ENCODE assay signal across 8 mouse cellular contexts in the genomic region with DNA sequence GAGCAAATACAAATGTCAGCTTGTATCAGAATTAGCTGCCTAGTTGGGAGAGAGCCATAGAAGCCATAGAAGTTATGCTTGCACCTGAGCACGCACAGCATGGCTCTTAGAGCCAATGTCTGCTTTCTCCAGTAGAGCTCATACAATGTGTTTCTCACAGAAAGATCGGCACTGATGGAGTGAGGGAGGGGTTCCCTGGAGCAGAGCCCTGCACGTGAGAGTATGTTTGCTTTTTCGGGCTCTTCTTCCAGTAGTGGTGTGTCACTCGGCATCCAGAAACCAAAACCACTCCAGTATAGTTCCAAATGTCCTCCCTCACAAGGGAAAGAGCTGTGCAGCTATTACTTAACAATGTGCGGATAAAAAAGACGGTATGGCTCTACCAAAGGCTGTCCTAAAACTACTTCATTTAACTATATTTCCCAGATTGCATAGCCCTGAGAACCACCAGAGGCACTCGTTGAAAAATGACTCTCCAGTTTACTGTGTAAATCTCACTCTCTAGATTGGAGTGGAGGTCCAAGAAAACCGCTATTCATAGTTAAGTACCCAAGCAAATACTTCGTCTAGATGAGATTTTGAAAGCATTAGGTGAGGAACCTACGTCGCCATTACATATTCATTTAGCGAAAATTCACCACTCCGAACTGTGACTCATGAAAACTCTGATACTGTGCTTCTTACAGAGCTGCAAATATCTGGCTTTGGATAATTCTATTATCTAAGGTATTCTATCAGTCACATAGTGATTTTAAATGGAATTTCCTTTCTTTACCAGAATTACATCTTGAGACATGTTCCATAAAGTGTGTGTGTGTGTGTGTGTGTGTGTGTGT. TPM values are rescaled to one million over a fixed set of nuclear protein-coding genes. Genes with fewer than 3 reads are reported as not detected.
DNase-seq lines count a peak whose midpoint lies in the region; ATAC-seq and TF ChIP-seq lines count a peak whose summit lies in the region.

No protein-coding gene starts in this region.

- 0 out of 2 replicates have a peak overlapping the region, but pooled peaks have one; percentile 26 for H3K9ac ChIP-seq in neural tube, embryonic 15.5 days (replicated peaks)

- no peak for TF ChIP-seq CTCF in spleen, adult 2 months (IDR thresholded peaks at IDR 0.05; ENCODE audit: extremely low read depth, insufficient read depth, insufficient read length, insufficient replicate concordance)

- no peaks in the 10 kb centered on the region; the same call in 1 of the 2 replicates for H3K36me3 ChIP-seq in spleen, adult 2 months (ENCODE audit: control insufficient read depth, insufficient read depth, low read length)
- peaks cover 25% of the 10 kb centered on the region for H3K36me3 ChIP-seq in limb, embryonic 10.5 days
- no peaks in the 10 kb centered on the region; the same call in 1 of the 2 replicates for H3K36me3 ChIP-seq in neural tube, embryonic 15.5 days

- no peaks in the 10 kb centered on the region for H3K4me1 ChIP-seq in spleen, adult 2 months (ENCODE audit: control insufficient read depth, insufficient read depth, insufficient read length)
- H3K4me1 ChIP-seq in limb, embryonic 10.5 days = no peaks in the 10 kb centered on the region
- H3K4me1 ChIP-seq in neural tube, embryonic 15.5 days = peaks cover 9% of the 10 kb centered on the region; the same call in 1 of the 2 replicates

- H3K9me3 ChIP-seq in limb, embryonic 10.5 days (replicated peaks) = no peaks in the 10 kb centered on the region; the same call in 1 of the 2 replicates
- no peaks in the 10 kb centered on the region for H3K9me3 ChIP-seq in neural tube, embryonic 15.5 days (replicated peaks)

- DNase-seq in frontal cortex, postnatal 25 days (ENCODE audit: low spot score in 2 of 2) = no peak
- no peak for DNase-seq in spleen, adult 2 months (ENCODE audit: low read depth in 1 of 2, low spot score in 2 of 2)
- no peak for DNase-seq in spleen, postnatal 4 days (ENCODE audit: low spot score in 2 of 2)
- no peak for DNase-seq in limb, embryonic 10.5 days (ENCODE audit: low spot score)
- no peak for DNase-seq in adrenal gland, adult 8-10 months
- DNase-seq in Muller cell, postnatal 12 days (ENCODE audit: inconsistent ontology term) = no peak

- H3K27ac ChIP-seq in spleen, adult 2 months (ENCODE audit: insufficient read depth, low read length) = no peak overlapping the region
- peak overlapping the region; percentile 94; the same call in 1 of the 2 replicates for H3K27ac ChIP-seq in limb, embryonic 10.5 days
- H3K27ac ChIP-seq in neural tube, embryonic 15.5 days (replicated peaks) = peak overlapping the region; percentile 89

- peak overlapping the region; percentile 51 for H3K4me2 ChIP-seq in neural tube, embryonic 15.5 days

- H3K4me3 ChIP-seq in spleen, adult 2 months (ENCODE audit: extremely low read depth, insufficient read depth, insufficient read length) = peak overlapping the region; percentile 83
- peak overlapping the region; percentile 68 for H3K4me3 ChIP-seq in limb, embryonic 10.5 days
- peak overlapping the region; percentile 58 for H3K4me3 ChIP-seq in neural tube, embryonic 15.5 days (replicated peaks)

- H3K27me3 ChIP-seq in spleen, adult 2 months (ENCODE audit: control insufficient read depth, insufficient read depth, low read length) = no peaks in the 10 kb centered on the region
- peaks cover 74% of the 10 kb centered on the region for H3K27me3 ChIP-seq in limb, embryonic 10.5 days (ENCODE audit: low read depth, poor library complexity, severe bottlenecking)
- no peaks in the 10 kb centered on the region for H3K27me3 ChIP-seq in neural tube, embryonic 15.5 days (replicated peaks)

- WGBS in spleen, adult 2 months = 75% methylated on average over 14 of the region's 14 CpGs
- 82% methylated on average over 14 of the region's 14 CpGs for WGBS in limb, embryonic 10.5 days
- WGBS in neural tube, embryonic 15.5 days = 69% methylated on average over 14 of the region's 14 CpGs

- peak; percentile 28 for ATAC-seq in frontal cortex, adult (ENCODE audit: low TSS enrichment)
- peak; percentile 19; the same call in 1 of the 2 replicates for ATAC-seq in neural tube, embryonic 15.5 days (ENCODE audit: low FRiP score)

- TF ChIP-seq POLR2A in spleen, adult 2 months (IDR thresholded peaks at IDR 0.05; ENCODE audit: low read depth, low read length) = no peak

RNA-seq across cellular contexts. Expression of a gene that starts 0.7 kb away (rescaled TPM):
- 11.8 and 17.2 TPM in 2 replicates for polyA plus RNA-seq in spleen, adult 2 months (2012; rRNA removed)
- polyA plus RNA-seq in limb, embryonic 10.5 days (2016; fragmentation: Nextera tagmentation; extraction: Ambion mirVana) = 67.8 and 69.1 TPM in 2 replicates
- polyA plus RNA-seq in neural tube, embryonic 15.5 days (2015; fragmentation: Nextera tagmentation; extraction: Ambion mirVana) = 67.0 and 68.9 TPM in 2 replicates
- 10 to 100 TPM; 31.8 to 42.6 (median 35.8) TPM for total RNA-seq in adrenal gland, adult 8-10 months (2022)
